Mouse (Mus musculus): ENCODE measurements around the gene Selenow.
A peak's percentile ranks its signal among the peaks of the same experiment; 100 is the strongest.
"Not testable (repeated sequence)": the region's sequence is repeated elsewhere in the genome, so short reads cannot be mapped to it uniquely, and the experiment has no call there.

The Selenow gene

GRCm38 (mm10) chr7:15945721-15946536 is 23.7 kb upstream of the Selenow start, which contains the start of gene Nop53:
Gene Nop53 (minus strand): TSS chr7:15946074.
- peak; percentile 97 for DNase-seq (ENCODE audit: low spot score)

- no peak for DNase-seq (ENCODE audit: low spot score)
Observed at GRCm38 (mm10) chr7:15945211-15945610, 23.0 kb upstream of the Selenow start.

GRCm38 (mm10) chr7:15944311-15944710 is 22.1 kb upstream of the Selenow start:
- DNase-seq (ENCODE audit: low spot score), result no peak

GRCm38 (mm10) chr7:15938621-15939020 is 16.4 kb upstream of the Selenow start:
- no peak for DNase-seq (ENCODE audit: low spot score)

GRCm38 (mm10) chr7:15937491-15937890 is 15.3 kb upstream of the Selenow start:
- DNase-seq (ENCODE audit: low spot score), result no peak

- no peak for DNase-seq (ENCODE audit: low spot score)
Observed at GRCm38 (mm10) chr7:15933437-15934359, 11.5 kb upstream of the Selenow start.

- no peak for DNase-seq (ENCODE audit: low spot score)
Observed at GRCm38 (mm10) chr7:15931635-15932034, 9.4 kb upstream of the Selenow start.

- DNase-seq (ENCODE audit: low spot score), result no peak
Observed at GRCm38 (mm10) chr7:15930543-15930942, 8.3 kb upstream of the Selenow start.

GRCm38 (mm10) chr7:15929910-15930309 is 7.7 kb upstream of the Selenow start:
- DNase-seq (ENCODE audit: low spot score), result peak; percentile 73

- peak; percentile 36 for DNase-seq (ENCODE audit: low spot score)
Observed at GRCm38 (mm10) chr7:15921796-15922195, 406 bp downstream of the Selenow start.

- DNase-seq (ENCODE audit: low spot score), result no peak
Observed at GRCm38 (mm10) chr7:15920645-15921190, 1.5 kb downstream of the Selenow start.

GRCm38 (mm10) chr7:15919947-15920346 is 2.3 kb downstream of the Selenow start:
- DNase-seq (ENCODE audit: low spot score), result no peak

- DNase-seq (ENCODE audit: low spot score), result no peak
Observed at GRCm38 (mm10) chr7:15918371-15918770, 3.8 kb downstream of the Selenow start.

- DNase-seq (ENCODE audit: low spot score), result no peak
Observed at GRCm38 (mm10) chr7:15916996-15917395, 5.2 kb downstream of the Selenow start.

GRCm38 (mm10) chr7:15916134-15916723 is 6.0 kb downstream of the Selenow start:
- no peak for DNase-seq (ENCODE audit: low spot score)

- not testable (repeated sequence) for DNase-seq (ENCODE audit: low spot score)
Observed at GRCm38 (mm10) chr7:15915695-15916094, 6.5 kb downstream of the Selenow start.

GRCm38 (mm10) chr7:15914751-15915150 is 7.5 kb downstream of the Selenow start:
- DNase-seq (ENCODE audit: low spot score), result no peak

- DNase-seq (ENCODE audit: low spot score), result peak; percentile 60
Observed at GRCm38 (mm10) chr7:15914252-15914651, 8.0 kb downstream of the Selenow start.

GRCm38 (mm10) chr7:15912183-15912582 is 10.0 kb downstream of the Selenow start:
- peak; percentile 71 for DNase-seq (ENCODE audit: low spot score)

- DNase-seq (ENCODE audit: low spot score), result no peak
Observed at GRCm38 (mm10) chr7:15910521-15910920, 11.7 kb downstream of the Selenow start.

- no peak for DNase-seq (ENCODE audit: low spot score)
Observed at GRCm38 (mm10) chr7:15907971-15908590, 14.1 kb downstream of the Selenow start.

- DNase-seq (ENCODE audit: low spot score), result no peak
Observed at GRCm38 (mm10) chr7:15906602-15907001, 15.6 kb downstream of the Selenow start.

All from c-Kit-positive CD71-positive TER-119-positive erythroid progenitor cells, embryonic 14.5 days (primary cell).